ENCODE assay signal across 8 mouse cellular contexts in genomic region chr17:33918293-33919203, GRCm38 (mm10). TPM values are rescaled to one million over a fixed set of nuclear protein-coding genes. Genes with fewer than 3 reads are reported as not detected.
A peak's percentile ranks its signal among the peaks of the same experiment; 100 is the strongest.
DNase-seq lines count a peak whose midpoint lies in the region; ATAC-seq and TF ChIP-seq lines count a peak whose summit lies in the region.

No protein-coding gene starts in this region.

- no peak overlapping the region for H3K27ac ChIP-seq in neural tube, embryonic 11.5 days (ENCODE audit: low read depth, low read length)
- H3K27ac ChIP-seq in heart, embryonic 12.5 days (ENCODE audit: poor library complexity, severe bottlenecking) = peak overlapping the region; percentile 44; the same call in 1 of the 2 replicates
- no peak overlapping the region for H3K27ac ChIP-seq in limb, embryonic 11.5 days (replicated peaks; ENCODE audit: low read depth, low read length)
- no peak overlapping the region for H3K27ac ChIP-seq in midbrain, postnatal 0 days (ENCODE audit: low read depth, low read length)

- peaks cover 6% of the 10 kb centered on the region for H3K36me3 ChIP-seq in neural tube, embryonic 11.5 days (ENCODE audit: control insufficient read depth, insufficient read depth, low read length)
- peaks cover 33% of the 10 kb centered on the region for H3K36me3 ChIP-seq in heart, embryonic 12.5 days
- peaks cover 14% of the 10 kb centered on the region for H3K36me3 ChIP-seq in limb, embryonic 11.5 days (ENCODE audit: control insufficient read depth, insufficient read depth, low read length)
- H3K36me3 ChIP-seq in midbrain, postnatal 0 days (ENCODE audit: insufficient read depth, low read length) = peaks cover 8% of the 10 kb centered on the region

- H3K9me3 ChIP-seq in neural tube, embryonic 11.5 days (ENCODE audit: control insufficient read depth, low read length) = no peaks in the 10 kb centered on the region
- H3K9me3 ChIP-seq in heart, embryonic 12.5 days (replicated peaks) = no peaks in the 10 kb centered on the region
- H3K9me3 ChIP-seq in limb, embryonic 11.5 days (ENCODE audit: control insufficient read depth, low read length) = no peaks in the 10 kb centered on the region
- no peaks in the 10 kb centered on the region for H3K9me3 ChIP-seq in midbrain, postnatal 0 days (ENCODE audit: low read length)

- H3K4me1 ChIP-seq in neural tube, embryonic 11.5 days (ENCODE audit: control insufficient read depth, insufficient read depth, low read length) = peaks cover 20% of the 10 kb centered on the region
- peaks cover 42% of the 10 kb centered on the region for H3K4me1 ChIP-seq in heart, embryonic 12.5 days (replicated peaks)
- peaks cover 18% of the 10 kb centered on the region; the same call in 1 of the 2 replicates for H3K4me1 ChIP-seq in limb, embryonic 11.5 days (ENCODE audit: control insufficient read depth, insufficient read depth, low read length)
- H3K4me1 ChIP-seq in midbrain, postnatal 0 days (ENCODE audit: insufficient read depth, low read length) = no peaks in the 10 kb centered on the region

- 0 out of 2 replicates have a peak overlapping the region, but pooled peaks have one; percentile 6 for H3K4me3 ChIP-seq in neural tube, embryonic 11.5 days (ENCODE audit: low read depth, low read length)
- H3K4me3 ChIP-seq in heart, embryonic 12.5 days = peak overlapping the region; percentile 75
- peak overlapping the region; percentile 60 for H3K4me3 ChIP-seq in limb, embryonic 11.5 days (ENCODE audit: low read depth, low read length)
- H3K4me3 ChIP-seq in midbrain, postnatal 0 days (ENCODE audit: low read depth, low read length) = peak overlapping the region; percentile 38

- H3K27me3 ChIP-seq in neural tube, embryonic 11.5 days (ENCODE audit: control insufficient read depth, insufficient read depth, low read length) = no peaks in the 10 kb centered on the region
- no peaks in the 10 kb centered on the region for H3K27me3 ChIP-seq in heart, embryonic 12.5 days (replicated peaks)
- H3K27me3 ChIP-seq in limb, embryonic 11.5 days (ENCODE audit: control insufficient read depth, insufficient read depth, low read length) = no peaks in the 10 kb centered on the region
- H3K27me3 ChIP-seq in midbrain, postnatal 0 days (ENCODE audit: insufficient read depth, low read length) = no peaks in the 10 kb centered on the region

- 60% methylated on average over 37 of the region's 37 CpGs for WGBS in neural tube, embryonic 11.5 days
- WGBS in heart, embryonic 12.5 days = 56% methylated on average over 37 of the region's 37 CpGs
- WGBS in limb, embryonic 11.5 days = 58% methylated on average over 37 of the region's 37 CpGs
- whole genome bisulfite sequencing in midbrain, postnatal 0 days = 65% methylated on average over 37 of the region's 37 CpGs

- no peak for DNase-seq in neural tube, embryonic 11.5 days (ENCODE audit: low spot score)
- DNase-seq in neural tube, embryonic 10.5 days (ENCODE audit: extremely low spot score, low spot score) = no peak
- DNase-seq in cerebellum, adult 9-11 months = peak; percentile 72
- DNase-seq in limb, embryonic 11.5 days (ENCODE audit: low spot score) = no peak
- DNase-seq in midbrain, postnatal 0 days (ENCODE audit: low spot score) = no peak
- DNase-seq in yolk sac, embryonic 10.5 days (ENCODE audit: low spot score) = no peak
- DNase-seq in retina, embryonic 14.5 days (ENCODE audit: low spot score) = no peak

- no peak overlapping the region; the same call in 1 of the 2 replicates for H3K9ac ChIP-seq in neural tube, embryonic 11.5 days (ENCODE audit: low read length)
- peak overlapping the region; percentile 86; the same call in 1 of the 2 replicates for H3K9ac ChIP-seq in heart, embryonic 12.5 days
- no peak overlapping the region for H3K9ac ChIP-seq in limb, embryonic 11.5 days (ENCODE audit: low read length)
- H3K9ac ChIP-seq in midbrain, postnatal 0 days (replicated peaks; ENCODE audit: low read length, poor library complexity, severe bottlenecking) = no peak overlapping the region

- ATAC-seq in neural tube, embryonic 11.5 days (ENCODE audit: insufficient read depth, low FRiP score, low TSS enrichment) = no peak
- ATAC-seq in heart, embryonic 12.5 days (ENCODE audit: insufficient number of reproducible peaks, low FRiP score) = no peak
- ATAC-seq in limb, embryonic 11.5 days (ENCODE audit: insufficient number of reproducible peaks, low FRiP score, low TSS enrichment, low read depth) = no peak
- ATAC-seq in midbrain, postnatal 0 days (ENCODE audit: low FRiP score) = no peak

- peak overlapping the region; percentile 98 for H3K4me2 ChIP-seq in neural tube, embryonic 11.5 days (ENCODE audit: low read depth)
- peak overlapping the region; percentile 94 for H3K4me2 ChIP-seq in heart, embryonic 12.5 days
- peak overlapping the region; percentile 98 for H3K4me2 ChIP-seq in limb, embryonic 11.5 days (ENCODE audit: low read depth, severe bottlenecking)
- H3K4me2 ChIP-seq in midbrain, postnatal 0 days (ENCODE audit: low read depth, low read length, poor library complexity, severe bottlenecking) = peak overlapping the region; percentile 70; the same call in 1 of the 2 replicates

- no peak for TF ChIP-seq CTCF in midbrain, postnatal 0 days (IDR thresholded peaks at IDR 0.05)

RNA-seq across cellular contexts. Expression of gene Zbtb22, which starts 2.8 kb away (rescaled TPM):
- 10.5 and 11.2 TPM in 2 replicates for polyA plus RNA-seq in neural tube, embryonic 11.5 days (2014; fragmentation: Nextera tagmentation; extraction: Ambion mirVana)
- 17.0 and 17.7 TPM in 2 replicates for polyA plus RNA-seq in heart, embryonic 12.5 days (2016; fragmentation: Nextera tagmentation; extraction: Ambion mirVana)
- polyA plus RNA-seq in limb, embryonic 11.5 days (2014; fragmentation: Nextera tagmentation; extraction: Ambion mirVana) = 10.1 and 11.8 TPM in 2 replicates
- total RNA-seq in midbrain, postnatal 0 days (2014; rRNA removed) = 44.3 and 50.9 TPM in 2 replicates
- 18.5 and 18.6 TPM in 2 replicates for polyA plus RNA-seq in midbrain, postnatal 0 days (2015; fragmentation: Nextera tagmentation; extraction: Ambion mirVana)

RNA-seq across cellular contexts. Expression of gene Tapbp, which starts 2.8 kb away (rescaled TPM):
- 12.9 and 16.2 TPM in 2 replicates for polyA plus RNA-seq in neural tube, embryonic 11.5 days (2014; fragmentation: Nextera tagmentation; extraction: Ambion mirVana)
- polyA plus RNA-seq in heart, embryonic 12.5 days (2016; fragmentation: Nextera tagmentation; extraction: Ambion mirVana) = 29.4 and 32.5 TPM in 2 replicates
- 12.5 and 14.8 TPM in 2 replicates for polyA plus RNA-seq in limb, embryonic 11.5 days (2014; fragmentation: Nextera tagmentation; extraction: Ambion mirVana)
- 41.4 and 44.4 TPM in 2 replicates for total RNA-seq in midbrain, postnatal 0 days (2014; rRNA removed)
- polyA plus RNA-seq in midbrain, postnatal 0 days (2015; fragmentation: Nextera tagmentation; extraction: Ambion mirVana) = 29.0 and 29.1 TPM in 2 replicates

RNA-seq across cellular contexts. Expression of gene Daxx, which starts 9.3 kb away (rescaled TPM):
- polyA plus RNA-seq in neural tube, embryonic 11.5 days (2014; fragmentation: Nextera tagmentation; extraction: Ambion mirVana) = 61.2 and 61.4 TPM in 2 replicates
- polyA plus RNA-seq in heart, embryonic 12.5 days (2016; fragmentation: Nextera tagmentation; extraction: Ambion mirVana) = 36.8 and 39.0 TPM in 2 replicates
- polyA plus RNA-seq in limb, embryonic 11.5 days (2014; fragmentation: Nextera tagmentation; extraction: Ambion mirVana) = 66.8 and 71.3 TPM in 2 replicates
- total RNA-seq in midbrain, postnatal 0 days (2014; rRNA removed) = 52.3 and 55.7 TPM in 2 replicates
- 42.9 and 44.3 TPM in 2 replicates for polyA plus RNA-seq in midbrain, postnatal 0 days (2015; fragmentation: Nextera tagmentation; extraction: Ambion mirVana)

RNA-seq across cellular contexts. Expression of gene Rgl2, which starts 10.8 kb away (rescaled TPM):
- polyA plus RNA-seq in neural tube, embryonic 11.5 days (2014; fragmentation: Nextera tagmentation; extraction: Ambion mirVana) = 38.7 and 42.6 TPM in 2 replicates
- 46.3 and 48.4 TPM in 2 replicates for polyA plus RNA-seq in heart, embryonic 12.5 days (2016; fragmentation: Nextera tagmentation; extraction: Ambion mirVana)
- polyA plus RNA-seq in limb, embryonic 11.5 days (2014; fragmentation: Nextera tagmentation; extraction: Ambion mirVana) = 37.3 and 38.7 TPM in 2 replicates
- 81.8 and 83.0 TPM in 2 replicates for total RNA-seq in midbrain, postnatal 0 days (2014; rRNA removed)
- 33.1 and 38.2 TPM in 2 replicates for polyA plus RNA-seq in midbrain, postnatal 0 days (2015; fragmentation: Nextera tagmentation; extraction: Ambion mirVana)

RNA-seq across cellular contexts. Expression of gene Platr17, which starts 13.6 kb away (rescaled TPM):
- not detected in 2 replicates for polyA plus RNA-seq in neural tube, embryonic 11.5 days (2014; fragmentation: Nextera tagmentation; extraction: Ambion mirVana)
- polyA plus RNA-seq in heart, embryonic 12.5 days (2016; fragmentation: Nextera tagmentation; extraction: Ambion mirVana) = 0.24 and 0.29 TPM in 2 replicates
- 0.19 and 0.48 TPM in 2 replicates for polyA plus RNA-seq in limb, embryonic 11.5 days (2014; fragmentation: Nextera tagmentation; extraction: Ambion mirVana)
- 0.22 and 0.33 TPM in 2 replicates for total RNA-seq in midbrain, postnatal 0 days (2014; rRNA removed)
- 1.4 and 1.5 TPM in 2 replicates for polyA plus RNA-seq in midbrain, postnatal 0 days (2015; fragmentation: Nextera tagmentation; extraction: Ambion mirVana)

Comparison
In these comparisons a context has a peak if more than half of its experiments do, and no peak if none do; other contexts are left out.
1. H3K4me3 ChIP-seq: peak in every context shown above with its lines; median percentile 75 in heart, embryonic 12.5 days; 60 in limb, embryonic 11.5 days; 38 in midbrain, postnatal 0 days; 6 in neural tube, embryonic 11.5 days.